Mouse (Mus musculus) CH12.LX (cell line): ENCODE results near the gene Ccnl2. TPM values are rescaled to one million over a fixed set of nuclear protein-coding genes. Genes with fewer than 3 reads are reported as not detected.

ENCODE experiments used
- DNase-seq: peaks from one replicate; pipeline ENCODE4 v3.0.0-alpha.2; 2013; ENCODE audit errors: extremely low read depth
- H3K27ac ChIP-seq: 2 replicates; pipeline ENCODE4 v1.5.1; 2012; ENCODE audit warnings: low read depth, mild to moderate bottlenecking, control low read depth, moderate library complexity; ENCODE audit not compliant: insufficient read depth
- H3K27me3 ChIP-seq: replicated peaks from 2 replicates; pipeline ENCODE3; 2012; ENCODE audit warnings: inconsistent platforms
- H3K36me3 ChIP-seq, 2 experiments: replicated peaks in 1 of 2; 2 replicates each; pipeline versions ENCODE3 to v1.6.1; 2012; ENCODE audit warnings: inconsistent platforms in 1 of 2, low read length in 1 of 2, mild to moderate bottlenecking in 1 of 2, mixed read lengths in 1 of 2, moderate library complexity in 1 of 2; ENCODE audit not compliant: control insufficient read depth in 1 of 2, insufficient read depth in 1 of 2
- H3K4me1 ChIP-seq, 2 experiments: 2 replicates each; pipeline ENCODE4 v1.6.1; 2012; ENCODE audit warnings: inconsistent platforms in 1 of 2, moderate library complexity in 1 of 2; ENCODE audit not compliant: insufficient read depth in 2 of 2, control insufficient read depth in 1 of 2
- H3K4me2 ChIP-seq: 2 replicates; pipeline ENCODE4 v1.6.1; 2012; ENCODE audit warnings: low read depth, mild to moderate bottlenecking, control low read depth; ENCODE audit not compliant: poor library complexity, insufficient read depth, severe bottlenecking
- H3K4me3 ChIP-seq, 3 experiments: fragments of 150-350 bp in 1 of 3; sonication (generic) in 1 of 3; replicated peaks in 1 of 3; 2 replicates each; pipeline versions ENCODE3 to v1.5.1; 2011 to 2012; ENCODE audit warnings: low read depth in 2 of 3, low read length in 2 of 3, mild to moderate bottlenecking in 2 of 3, moderate library complexity in 2 of 3, control low read depth in 1 of 3, improper control_type of control experiment in 1 of 3, inconsistent platforms in 1 of 3, mixed read lengths in 1 of 3; ENCODE audit not compliant: poor library complexity in 1 of 3
- H3K79me2 ChIP-seq: replicated peaks from 2 replicates; pipeline ENCODE4 v1.6.1; 2012; ENCODE audit warnings: mild to moderate bottlenecking, moderate library complexity; ENCODE audit not compliant: control insufficient read depth, poor library complexity, insufficient read depth, severe bottlenecking; ENCODE audit errors: extremely low read depth
- H3K9ac ChIP-seq: 2 replicates; pipeline ENCODE4 v1.6.1; 2012; ENCODE audit warnings: low read depth, mild to moderate bottlenecking, control low read depth, moderate library complexity; ENCODE audit not compliant: insufficient read depth
- H3K9me3 ChIP-seq: replicated peaks from 2 replicates; pipeline ENCODE3; 2012; ENCODE audit warnings: low read length, inconsistent platforms, mixed read lengths
- BHLHE40 ChIP-seq: IDR thresholded peaks from 2 replicates; pipeline ENCODE4 v1.6.1; 2011; ENCODE audit warnings: mild to moderate bottlenecking, low read depth, low read length, improper control_type of control experiment
- CHD1 ChIP-seq: IDR thresholded peaks from 2 replicates; pipeline ENCODE4 v1.6.1; 2012; ENCODE audit warnings: low read depth, low read length, improper control_type of control experiment, inconsistent platforms
- CHD2 ChIP-seq: IDR thresholded peaks from 2 replicates; pipeline ENCODE4 v1.6.1; 2011; ENCODE audit warnings: low read length, improper control_type of control experiment
- CTCF ChIP-seq, 2 experiments: IDR thresholded peaks in 1 of 2; conservative IDR thresholded peaks in 1 of 2; 2 replicates each; pipeline ENCODE4 v1.5.1; 2011 to 2012; ENCODE audit warnings: low read depth in 2 of 2, low read length in 2 of 2, improper control_type of control experiment in 1 of 2, inconsistent platforms in 1 of 2, mild to moderate bottlenecking in 1 of 2, moderate library complexity in 1 of 2
- E2F4 ChIP-seq: IDR thresholded peaks from 2 replicates; pipeline ENCODE4 v1.6.1; 2011; ENCODE audit warnings: low read depth, low read length, improper control_type of control experiment; ENCODE audit not compliant: insufficient replicate concordance
- ELF1 ChIP-seq: IDR thresholded peaks from 2 replicates; pipeline ENCODE4 v1.6.1; 2014; ENCODE audit warnings: low read depth, mild to moderate bottlenecking, inconsistent platforms, low read length, improper control_type of control experiment
- ETS1 ChIP-seq: conservative IDR thresholded peaks from 2 replicates; pipeline ENCODE4 v1.6.1; 2012; ENCODE audit warnings: low read depth, mild to moderate bottlenecking, inconsistent platforms, low read length, improper control_type of control experiment, moderate library complexity
- GABPA ChIP-seq: IDR thresholded peaks from 2 replicates; pipeline ENCODE4 v1.6.1; 2012; ENCODE audit warnings: low read depth, low read length, improper control_type of control experiment, inconsistent platforms; ENCODE audit not compliant: insufficient replicate concordance
- HCFC1 ChIP-seq: IDR thresholded peaks from 2 replicates; pipeline ENCODE4 v1.6.1; 2012; ENCODE audit warnings: low read depth, mild to moderate bottlenecking, inconsistent platforms, low read length, improper control_type of control experiment
- IRF4 ChIP-seq: IDR thresholded peaks from 2 replicates; pipeline ENCODE4 v1.6.1; 2014; ENCODE audit warnings: low read depth, mild to moderate bottlenecking, inconsistent platforms, low read length, improper control_type of control experiment
- KAT2A ChIP-seq: IDR thresholded peaks from 2 replicates; pipeline ENCODE4 v1.6.1; 2012; ENCODE audit warnings: low read length, improper control_type of control experiment, inconsistent platforms; ENCODE audit not compliant: insufficient replicate concordance
- MAX ChIP-seq: IDR thresholded peaks from 2 replicates; pipeline ENCODE4 v1.6.1; 2011; ENCODE audit warnings: low read length, improper control_type of control experiment
- MAZ ChIP-seq: IDR thresholded peaks from 2 replicates; pipeline ENCODE4 v1.6.1; 2012; ENCODE audit warnings: low read depth, mild to moderate bottlenecking, inconsistent platforms, low read length, improper control_type of control experiment, moderate library complexity
- MXI1 ChIP-seq: IDR thresholded peaks from 2 replicates; pipeline ENCODE4 v1.6.1; 2011; ENCODE audit warnings: mild to moderate bottlenecking, low read depth, low read length, improper control_type of control experiment
- NELFE ChIP-seq: IDR thresholded peaks from 2 replicates; pipeline ENCODE4 v1.6.1; 2011; ENCODE audit warnings: low read depth, low read length, improper control_type of control experiment
- PAX5 ChIP-seq: IDR thresholded peaks from 2 replicates; pipeline ENCODE4 v1.6.1; 2012; ENCODE audit warnings: low read length, inconsistent platforms, mixed read lengths
- POLR2A ChIP-seq: IDR thresholded peaks from 2 replicates; pipeline ENCODE4 v1.6.1; 2011; ENCODE audit warnings: low read depth, mild to moderate bottlenecking, improper control_type of control experiment, low read length
- RAD21 ChIP-seq: IDR thresholded peaks from 2 replicates; pipeline ENCODE4 v1.6.1; 2011; ENCODE audit warnings: low read depth, mild to moderate bottlenecking, low read length, improper control_type of control experiment, moderate library complexity
- RCOR1 ChIP-seq: conservative IDR thresholded peaks from 2 replicates; pipeline ENCODE4 v1.6.1; 2012; ENCODE audit warnings: low read depth, mild to moderate bottlenecking, inconsistent platforms, low read length, improper control_type of control experiment
- SMC3 ChIP-seq: IDR thresholded peaks from 2 replicates; pipeline ENCODE4 v1.6.1; 2011; ENCODE audit warnings: low read depth, low read length, improper control_type of control experiment
- TBP ChIP-seq: conservative IDR thresholded peaks from 2 replicates; pipeline ENCODE4 v1.6.1; 2011; ENCODE audit warnings: low read depth, low read length, improper control_type of control experiment
- TCF12 ChIP-seq: IDR thresholded peaks from 2 replicates; pipeline ENCODE4 v1.6.1; 2014; ENCODE audit warnings: low read depth, mild to moderate bottlenecking, inconsistent platforms, low read length, improper control_type of control experiment
- UBTF ChIP-seq: IDR thresholded peaks from 2 replicates; pipeline ENCODE4 v1.6.1; 2012; ENCODE audit warnings: low read depth, mild to moderate bottlenecking, inconsistent platforms, low read length, improper control_type of control experiment, moderate library complexity
- ZC3H11A ChIP-seq: IDR thresholded peaks from 2 replicates; pipeline ENCODE4 v1.6.1; 2012; ENCODE audit warnings: low read depth, mild to moderate bottlenecking, inconsistent platforms, low read length, improper control_type of control experiment
- ZMIZ1 ChIP-seq: IDR thresholded peaks from 2 replicates; pipeline ENCODE4 v1.6.1; 2012; ENCODE audit warnings: low read depth, mild to moderate bottlenecking, inconsistent platforms, low read length, improper control_type of control experiment
- ZNF384 ChIP-seq: IDR thresholded peaks from 2 replicates; pipeline ENCODE4 v1.6.1; 2012; ENCODE audit warnings: low read depth, low read length, improper control_type of control experiment, inconsistent platforms
- dilution Hi-C: fragments of 300-500 bp; cut with MboI; formaldehyde crosslinking; loops from 2 replicates; pipeline ENCODE4 v1.14.3; 2020; ENCODE audit warnings: low sequenced_read_pairs; ENCODE audit not compliant: extremely low pct_unique_long_range_greater_than_20kb, extremely low pct_ligation_motif_present
- in situ Hi-C: fragments of 300-500 bp; cut with MboI; formaldehyde crosslinking; loops from 3 replicates; pipeline ENCODE4 v1.14.3; 2019; ENCODE audit warnings: low sequenced_read_pairs, low pct_ligation_motif_present, low pct_unique_long_range_greater_than_20kb, mixed read lengths
- polyA plus RNA-seq: library from polyadenylated mRNA; unstranded; fragments of >175 nt; gene quantifications from 2 replicates; pipeline ENCODE4 v1.2.1, GENCODE M21; 2012; ENCODE audit warnings: low read depth; ENCODE audit not compliant: insufficient read length
- total RNA-seq, 2 experiments: library from RNA; depleted of rRNA; stranded (reverse); fragments of 300-350 nt in 1 of 2; fragments of >200 nt in 1 of 2; gene quantifications; 2 replicates each; pipeline ENCODE4 v1.2.3; 2012 to 2014

The Ccnl2 gene
- total and polyA plus RNA-seq, 3 experiments, result 59.6 to 67.7 (median 63.7) TPM

DNA sequence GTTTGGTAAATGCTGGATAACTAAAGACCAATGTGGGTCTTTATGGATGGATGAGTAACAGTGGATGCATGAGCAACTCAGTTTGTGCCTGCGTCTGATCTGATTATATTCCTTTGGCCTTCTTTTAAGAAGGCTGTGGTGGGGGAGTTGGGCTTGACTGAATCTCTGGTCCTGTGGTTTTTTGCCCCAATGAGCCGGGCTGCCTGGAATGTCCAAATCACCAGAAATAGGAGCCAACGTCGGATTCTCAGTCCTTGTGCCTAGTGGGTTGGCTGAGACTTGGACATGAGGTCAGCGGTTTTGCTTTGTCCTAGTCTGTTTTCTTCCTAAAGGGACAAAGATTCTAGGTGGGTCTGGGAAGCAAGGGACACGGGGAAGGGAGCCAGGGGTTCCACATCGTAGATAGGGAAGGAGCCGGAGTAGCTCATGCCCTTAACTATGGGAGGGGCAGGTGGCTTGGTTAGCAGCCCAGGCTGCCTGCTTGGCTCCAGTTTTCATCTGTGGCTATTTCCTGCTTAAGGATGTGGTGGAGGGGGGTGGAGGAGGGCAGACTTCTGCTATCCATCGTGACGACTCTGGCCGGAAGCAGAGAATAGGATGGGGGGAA lies 25.2 kb downstream of the Ccnl2 start:
- H3K4me2 ChIP-seq, result no peak overlapping the region
- dilution Hi-C loops, result no loop called here
- in situ Hi-C loops, result loop anchor here (5.0 to 10.0 kb wide), 2 partner anchors 40 to 107 kb away; partner anchors contain the start of gene Ube2j2

GRCm38 (mm10) chr4:155838187-155839153 lies 26.2 kb downstream of the Ccnl2 start:
- Histone ChIP-seq H3K36me3 (peaks cover 18 to 33% of the 10 kb centered on the region in 2 experiments), H3K27me3 (no peaks in the 10 kb centered on the region), H3K27ac (peak overlapping the region; percentile 65), H3K4me1 (peaks cover 20 to 36% of the 10 kb centered on the region in 2 experiments), H3K9ac (peak overlapping the region; percentile 71), H3K79me2 (0 out of 2 replicates have a peak, but pooled peaks cover under 1% of the 10 kb centered on the region), H3K4me2 (peak overlapping the region; percentile 90), H3K9me3 (peaks cover 3% of the 10 kb centered on the region), H3K4me3 (peak overlapping the region in 1 of 3 experiments; percentile 5)
- TF ChIP-seq BHLHE40, result no peak
- TF ChIP-seq MAX, result no peak
- TF ChIP-seq KAT2A, result no peak
- TF ChIP-seq MXI1, result no peak
- TF ChIP-seq CHD1, result no peak
- TF ChIP-seq TCF12, result no peak
- TF ChIP-seq CHD2, result no peak
- TF ChIP-seq TBP, result no peak
- no peak for TF ChIP-seq GABPA
- no peak for TF ChIP-seq NELFE
- no peak for TF ChIP-seq RCOR1
- TF ChIP-seq UBTF, result no peak
- no peak for TF ChIP-seq RAD21
- TF ChIP-seq MAZ, result no peak
- no peak for TF ChIP-seq ETS1
- TF ChIP-seq CTCF (conservative IDR thresholded peaks at IDR 0.05 in 1 of 2, IDR thresholded peaks at IDR 0.05 in 1 of 2; ENCODE audit: low read depth in 2 of 2, low read length in 2 of 2), result no peak
- TF ChIP-seq ZC3H11A, result no peak
- TF ChIP-seq IRF4, result no peak
- TF ChIP-seq HCFC1, result no peak
- TF ChIP-seq ELF1, result no peak
- dilution Hi-C loops, result no loop called here
- in situ Hi-C loops, result loop anchor here (5.0 to 10.0 kb wide), 2 partner anchors 39 to 106 kb away; partner anchors contain the start of gene Ube2j2
- no peak for DNase-seq

More for the DNA sequence above, 25.2 kb downstream of the Ccnl2 start:
- peaks cover 3% of the 10 kb centered on the region for H3K9me3 ChIP-seq
- no peak overlapping the region for H3K9ac ChIP-seq
- no peaks in the 10 kb centered on the region for H3K27me3 ChIP-seq
- no peak overlapping the region for H3K27ac ChIP-seq
- H3K4me1 ChIP-seq, result peaks cover 25 to 46% of the 10 kb centered on the region in 2 experiments
- H3K36me3 ChIP-seq, result peaks cover 17 to 33% of the 10 kb centered on the region in 2 experiments
- no peak for DNase-seq
- TF ChIP-seq NELFE (no peak), ZMIZ1 (no peak), ZNF384 (no peak), E2F4 (no peak), POLR2A (no peak), PAX5 (no peak), SMC3 (no peak)
- peaks cover 10% of the 10 kb centered on the region for H3K79me2 ChIP-seq
- no peak overlapping the region for H3K4me3 ChIP-seq
